Mouse (Mus musculus): ENCODE results near the gene Zbtb49. TPM values are rescaled to one million over a fixed set of nuclear protein-coding genes. Genes with fewer than 3 reads are reported as not detected.

Gene Zbtb49
- polyA plus RNA-seq, 1 experiment from 2014 or later = 11.9 TPM

GRCm38 (mm10) chr5:38196821-38197481 lies 23.3 kb downstream of the Zbtb49 start:
- no peak for TF ChIP-seq CTCF (IDR thresholded peaks at IDR 0.05)
- ChIA-PET CTCF (interaction anchor here (0.7 to 3.0 kb wide), 16 partner anchors 9 to 377 kb away, joined by 3 to 18 read pairs (median 4); partner anchors contain the start of genes Lyar, Stx18 and Zbtb49), POLR2A (no interaction called here)
- no peak for ATAC-seq
- in situ Hi-C loops (cut with MboI; ENCODE audit: low pct_unique_long_range_greater_than_20kb) = loop anchor here (25.0 kb wide), 1 partner anchor 285 kb away; no protein-coding TSS in a partner anchor
- H3K27me3 ChIP-seq = no peaks in the 10 kb centered on the region
- no peak for DNase-seq (ENCODE audit: low read depth, low spot score)

DNA sequence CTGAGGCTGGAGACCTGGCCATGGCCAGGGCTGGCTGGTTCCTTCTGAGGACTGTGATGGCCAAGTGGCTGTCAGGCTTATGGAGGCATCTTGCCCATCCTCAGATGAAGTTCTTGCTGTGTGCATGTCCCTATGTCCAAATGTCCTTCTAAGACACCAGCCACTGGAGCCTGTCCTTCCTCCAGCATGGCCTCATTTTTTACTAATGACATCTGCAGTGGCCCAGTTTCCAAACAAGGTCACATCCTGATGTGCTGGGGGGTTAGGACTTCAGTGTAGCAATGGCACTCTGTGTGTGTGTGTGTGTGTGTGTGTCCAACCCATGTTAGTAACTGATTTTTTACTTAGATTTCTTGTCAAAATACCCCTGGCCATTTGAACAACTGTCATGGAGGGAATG lies 24.3 kb downstream of the Zbtb49 start:
- CTCF ChIA-PET = interaction anchor here (2.0 kb wide), 1 partner anchor 44 kb away, joined by 10 read pairs; no protein-coding TSS in a partner anchor
- ATAC-seq (no peak), DNase-seq (ENCODE audit: low read depth, low spot score) (no peak)
- POLR2A ChIA-PET = no interaction called here
- in situ Hi-C loops (cut with MboI; ENCODE audit: low pct_unique_long_range_greater_than_20kb) = loop anchor here (25.0 kb wide), 1 partner anchor 284 kb away; no protein-coding TSS in a partner anchor
- no peaks in the 10 kb centered on the region for H3K27me3 ChIP-seq
- no peak for TF ChIP-seq CTCF (IDR thresholded peaks at IDR 0.05)

DNA sequence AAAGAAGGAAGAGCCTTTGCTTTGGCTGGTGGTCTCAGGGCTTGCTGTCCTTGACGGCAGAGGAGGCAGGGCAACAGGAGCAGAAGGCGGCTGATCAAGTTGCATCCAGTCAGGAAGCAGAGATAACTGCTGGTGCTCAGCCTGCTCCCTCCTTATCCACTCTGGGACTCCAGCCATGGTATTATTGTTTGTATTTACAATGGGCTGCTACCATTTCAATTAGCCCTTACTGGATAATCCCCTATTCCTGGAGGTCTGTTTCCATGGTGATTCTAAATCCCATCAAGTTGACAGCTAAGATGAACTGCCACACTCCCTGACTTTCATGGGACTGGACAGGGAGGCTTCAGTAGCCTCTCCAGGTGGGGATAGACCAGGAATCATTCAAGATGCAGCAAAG lies 25.3 kb downstream of the Zbtb49 start:
- no peaks in the 10 kb centered on the region for H3K27me3 ChIP-seq
- POLR2A ChIA-PET = no interaction called here
- CTCF ChIA-PET = no interaction called here
- DNase-seq (ENCODE audit: low read depth, low spot score) = no peak
- no peak for TF ChIP-seq CTCF (IDR thresholded peaks at IDR 0.05)
- in situ Hi-C loops (cut with MboI; ENCODE audit: low pct_unique_long_range_greater_than_20kb) = loop anchor here (25.0 kb wide), 1 partner anchor 283 kb away; no protein-coding TSS in a partner anchor
- ATAC-seq = no peak

- CTCF ChIA-PET = no interaction called here
- POLR2A ChIA-PET = no interaction called here
- peaks cover 5% of the 10 kb centered on the region for H3K27me3 ChIP-seq
- TF ChIP-seq CTCF (IDR thresholded peaks at IDR 0.05) = no peak
- DNase-seq (ENCODE audit: low read depth, low spot score) (no peak), ATAC-seq (no peak)
- in situ Hi-C loops (cut with MboI; ENCODE audit: low pct_unique_long_range_greater_than_20kb) = loop anchor here (25.0 kb wide), 1 partner anchor 279 kb away; no protein-coding TSS in a partner anchor
Observed at GRCm38 (mm10) chr5:38190907-38191306, 29.4 kb downstream of the Zbtb49 start.

DNA sequence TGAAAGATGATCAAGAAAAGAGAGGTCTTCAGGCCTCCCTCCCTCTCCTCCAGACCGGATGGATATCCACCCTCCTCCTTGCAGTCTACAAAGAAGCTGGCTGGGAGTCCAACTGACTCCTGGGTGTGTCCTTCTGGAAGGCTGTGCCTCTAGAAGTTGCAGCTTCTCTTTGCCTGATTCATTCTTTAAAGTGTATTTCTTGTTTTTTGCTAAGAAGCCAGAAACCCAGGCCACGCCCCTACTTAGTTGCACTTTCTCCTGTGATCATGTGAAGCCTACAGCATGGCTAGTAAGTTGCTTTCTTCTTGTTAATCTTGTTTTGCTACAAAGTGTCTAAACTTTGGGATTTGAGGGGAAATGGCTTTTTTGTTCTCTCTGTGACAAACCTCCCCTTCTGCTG lies 33.3 kb downstream of the Zbtb49 start:
- no peak for TF ChIP-seq CTCF (IDR thresholded peaks at IDR 0.05)
- H3K27me3 ChIP-seq = peaks cover 7% of the 10 kb centered on the region
- ChIA-PET POLR2A (no interaction called here), CTCF (interaction anchor here (0.6 to 1.7 kb wide), 4 partner anchors 9 to 21 kb away, joined by 3 to 5 read pairs (median 4); no protein-coding TSS in a partner anchor)
- no peak for DNase-seq (ENCODE audit: low read depth, low spot score)
- in situ Hi-C loops (cut with MboI; ENCODE audit: low pct_unique_long_range_greater_than_20kb) = loop anchor here (5.0 to 25.0 kb wide), 2 partner anchors 85 to 275 kb away; no protein-coding TSS in a partner anchor
- ATAC-seq = no peak

- POLR2A ChIA-PET = no interaction called here
Observed at GRCm38 (mm10) chr5:38184688-38185285, 35.5 kb downstream of the Zbtb49 start.

DNA sequence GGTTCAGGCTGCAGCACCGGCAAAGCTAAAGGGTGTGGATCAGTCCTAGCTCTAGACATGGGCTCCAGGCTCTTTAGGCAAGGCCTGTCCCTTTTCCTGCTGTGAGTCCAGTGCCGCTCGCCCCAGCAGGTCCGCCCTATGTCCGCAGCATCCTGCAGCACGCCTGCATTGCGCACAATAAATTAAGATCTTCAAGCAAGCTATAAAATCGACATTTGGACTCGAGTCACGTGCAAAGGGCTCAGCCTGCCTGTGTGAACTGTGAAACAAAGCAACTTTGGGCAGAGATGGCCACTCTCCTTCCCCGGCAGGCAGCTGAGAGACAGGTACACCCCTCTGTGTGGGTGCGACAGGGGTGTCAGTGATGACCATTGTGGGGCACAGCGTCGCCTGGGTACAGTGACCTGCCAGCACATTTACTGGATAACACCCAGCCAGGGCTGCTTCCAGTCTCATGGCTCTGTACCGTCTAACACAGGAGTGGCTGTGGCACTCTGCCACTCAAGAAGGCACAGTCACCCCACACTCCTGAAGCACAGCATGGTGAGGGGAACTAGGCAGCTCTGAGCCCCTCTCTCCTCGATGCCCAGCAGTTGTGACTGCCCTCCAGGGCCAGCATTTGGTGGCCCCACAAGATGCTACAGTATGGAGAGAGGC lies 45.9 kb downstream of the Zbtb49 start:
- ChIA-PET CTCF (no interaction called here), POLR2A (no interaction called here)
- in situ Hi-C loops (cut with MboI; ENCODE audit: low pct_unique_long_range_greater_than_20kb) = no loop called here
- peaks cover 46% of the 10 kb centered on the region for H3K27me3 ChIP-seq
- DNase-seq (ENCODE audit: low read depth, low spot score) (no peak), ATAC-seq (no peak)
- TF ChIP-seq CTCF (IDR thresholded peaks at IDR 0.05) = no peak

More at GRCm38 (mm10) chr5:38184688-38185285, 35.5 kb downstream of the Zbtb49 start:
- TF ChIP-seq CTCF (IDR thresholded peaks at IDR 0.05) = no peak
- DNase-seq (ENCODE audit: low read depth, low spot score) = no peak
- in situ Hi-C loops (cut with MboI; ENCODE audit: low pct_unique_long_range_greater_than_20kb) = loop anchor here (5.0 to 25.0 kb wide), 2 partner anchors 82 to 272 kb away; no protein-coding TSS in a partner anchor
- peaks cover 18% of the 10 kb centered on the region for H3K27me3 ChIP-seq
- ATAC-seq = no peak
- CTCF ChIA-PET = interaction anchor here (1.0 to 1.4 kb wide), 3 partner anchors 12 to 402 kb away, joined by 3 read pairs; no protein-coding TSS in a partner anchor

DNA sequence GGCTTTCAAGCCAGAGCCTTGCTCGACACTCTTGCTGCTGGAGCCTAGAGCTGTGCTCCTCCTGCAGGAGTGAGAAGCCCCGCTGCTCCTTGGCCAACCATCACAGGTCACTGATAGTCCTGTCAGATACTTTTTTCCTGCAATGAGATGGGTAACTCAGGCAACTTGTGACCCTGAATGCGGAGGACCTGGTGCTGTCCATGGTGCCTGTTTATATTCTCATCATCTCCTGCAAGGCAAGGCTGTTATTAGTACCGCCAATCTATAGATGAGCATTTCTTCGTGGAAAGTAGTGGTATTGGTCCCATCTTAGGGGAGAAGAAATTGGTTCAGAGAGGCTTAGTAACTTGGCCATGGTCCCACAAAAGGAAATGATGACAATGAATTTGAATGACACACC lies 46.5 kb downstream of the Zbtb49 start:
- no peak for DNase-seq (ENCODE audit: low read depth, low spot score)
- in situ Hi-C loops (cut with MboI; ENCODE audit: low pct_unique_long_range_greater_than_20kb) = no loop called here
- H3K27me3 ChIP-seq = peaks cover 42% of the 10 kb centered on the region
- CTCF ChIA-PET = no interaction called here
- no peak for TF ChIP-seq CTCF (IDR thresholded peaks at IDR 0.05)
- POLR2A ChIA-PET = no interaction called here
- ATAC-seq = no peak

DNA sequence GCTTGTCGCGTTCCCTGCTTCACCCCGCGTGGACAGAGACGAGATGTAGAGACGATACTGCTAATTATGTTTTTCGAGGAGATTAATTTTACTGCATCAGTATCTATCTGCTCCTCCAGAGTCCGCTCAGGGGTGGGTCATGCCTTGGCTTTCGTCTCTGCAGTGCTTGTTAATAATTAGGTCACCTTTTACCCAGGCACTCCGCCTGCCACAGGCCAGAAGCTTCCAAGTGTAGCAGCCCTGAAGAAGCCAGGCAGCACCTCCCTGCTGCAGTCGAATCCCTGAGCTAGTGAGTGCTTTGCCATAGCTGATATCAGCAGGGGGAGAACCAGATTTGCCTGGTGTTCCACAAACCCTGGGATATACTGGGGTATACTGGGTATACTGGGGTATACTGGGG lies 51.8 kb downstream of the Zbtb49 start:
- no peak for TF ChIP-seq CTCF (IDR thresholded peaks at IDR 0.05)
- CTCF ChIA-PET = no interaction called here
- DNase-seq (ENCODE audit: low read depth, low spot score) (no peak), ATAC-seq (no peak)
- in situ Hi-C loops (cut with MboI; ENCODE audit: low pct_unique_long_range_greater_than_20kb) = no loop called here
- H3K27me3 ChIP-seq = peaks cover 17% of the 10 kb centered on the region
- POLR2A ChIA-PET = no interaction called here

- no peak for TF ChIP-seq CTCF (IDR thresholded peaks at IDR 0.05)
- in situ Hi-C loops (cut with MboI; ENCODE audit: low pct_unique_long_range_greater_than_20kb) = no loop called here
- peaks cover 46% of the 10 kb centered on the region for H3K27me3 ChIP-seq
- ATAC-seq (no peak), DNase-seq (ENCODE audit: low read depth, low spot score) (no peak)
- CTCF ChIA-PET = no interaction called here
- POLR2A ChIA-PET = no interaction called here
Observed at GRCm38 (mm10) chr5:38159634-38160413, 60.4 kb downstream of the Zbtb49 start, which contains the start of gene Nsg1. Nsg1 (minus strand) TSS chr5:38159907.
